Mouse (Mus musculus) mesoderm, embryonic 11.5 days (tissue): ENCODE data around the gene Olfr1507.

ENCODE experiments used
- DNase-seq: peaks from one replicate; pipeline ENCODE4 v3.0.0-alpha.2; 2012; ENCODE audit warnings: low read depth, low spot score

The Olfr1507 gene

DNA sequence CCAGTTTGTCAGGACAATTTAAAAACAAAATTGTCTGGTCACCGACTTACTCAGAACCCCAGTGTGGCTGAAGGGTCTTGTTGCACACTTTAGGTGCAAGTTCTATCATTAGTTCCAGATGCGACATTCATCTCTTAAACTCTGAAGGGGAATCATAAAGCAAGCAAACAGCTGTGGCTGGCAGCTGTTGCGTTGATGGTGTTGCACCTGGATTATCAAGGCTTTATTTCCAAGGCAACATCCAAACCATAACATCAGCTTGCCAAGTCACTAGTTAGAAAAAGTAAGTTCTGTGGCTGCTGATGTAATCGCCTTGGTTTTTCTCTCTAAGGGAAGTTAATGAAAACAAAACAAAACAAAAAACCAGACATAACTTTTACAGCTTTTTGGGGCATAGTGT is at the start of gene Olfr1507:
Olfr1507 (minus strand) TSS at position 234 of the 400 bp plus-strand sequence.
- DNase-seq = peak; percentile 2

DNA sequence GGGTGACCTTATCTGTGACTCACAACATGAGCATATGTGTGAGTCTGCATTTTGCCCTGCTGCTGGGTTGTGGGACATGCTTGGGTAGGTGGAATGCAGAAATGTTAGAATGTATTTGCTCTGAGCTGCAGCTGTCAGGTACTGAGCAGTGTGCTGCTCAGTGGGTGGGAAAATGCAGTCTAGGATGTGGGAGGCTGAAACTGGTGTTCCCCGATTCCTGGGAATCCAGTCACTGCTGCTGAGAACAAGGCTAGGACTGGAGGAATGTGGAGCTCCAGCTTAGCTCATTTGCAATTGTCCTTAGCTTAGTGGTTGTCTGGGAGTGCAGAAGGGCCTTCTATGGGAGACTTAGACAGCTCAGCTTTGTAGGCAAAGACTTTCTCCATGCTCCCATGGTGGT is 37.8 kb upstream of the Olfr1507 start:
- no peak for DNase-seq

DNA sequence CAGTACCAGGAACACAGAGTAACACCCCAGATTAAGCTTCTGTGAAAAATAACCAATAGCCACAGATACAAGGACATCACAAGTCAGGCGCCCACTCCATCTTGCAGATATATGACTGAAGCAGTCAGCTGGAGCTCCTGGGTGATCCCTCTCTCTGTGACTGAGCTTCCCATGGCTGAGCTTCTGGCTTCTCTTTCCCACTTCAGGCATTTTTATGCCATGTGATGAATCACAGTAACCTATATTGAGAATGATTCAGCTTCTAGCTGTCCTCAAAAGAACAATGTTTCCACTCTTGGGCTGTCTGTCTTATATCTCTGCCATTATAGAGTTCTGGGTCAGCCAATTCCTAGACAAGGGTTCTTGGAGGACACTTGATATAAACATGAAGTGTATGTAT is 29.4 kb upstream of the Olfr1507 start:
- no peak for DNase-seq

DNA sequence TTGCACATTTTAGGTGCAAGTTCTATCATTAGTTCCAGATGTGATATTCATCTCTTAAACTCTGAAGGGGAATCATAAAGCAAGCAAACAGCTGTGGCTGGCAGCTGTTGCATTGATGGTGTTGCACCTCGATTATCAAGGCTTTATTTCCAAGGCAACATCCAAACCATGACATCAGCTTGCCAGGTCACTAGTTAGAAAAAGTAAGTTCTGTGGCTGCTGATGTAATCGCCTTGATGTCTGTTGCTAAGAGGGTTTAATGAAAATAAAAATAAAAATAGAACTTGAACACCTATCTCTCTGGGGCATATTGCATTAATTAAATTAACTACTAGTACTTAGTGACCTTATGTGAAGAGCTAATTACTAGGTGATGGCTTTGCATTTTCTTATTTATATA is 28.2 kb downstream of the Olfr1507 start, which contains the start of gene Olfr1508:
Olfr1508 (minus strand) TSS at position 101 of the 400 bp plus-strand sequence.
- no peak for DNase-seq

DNA sequence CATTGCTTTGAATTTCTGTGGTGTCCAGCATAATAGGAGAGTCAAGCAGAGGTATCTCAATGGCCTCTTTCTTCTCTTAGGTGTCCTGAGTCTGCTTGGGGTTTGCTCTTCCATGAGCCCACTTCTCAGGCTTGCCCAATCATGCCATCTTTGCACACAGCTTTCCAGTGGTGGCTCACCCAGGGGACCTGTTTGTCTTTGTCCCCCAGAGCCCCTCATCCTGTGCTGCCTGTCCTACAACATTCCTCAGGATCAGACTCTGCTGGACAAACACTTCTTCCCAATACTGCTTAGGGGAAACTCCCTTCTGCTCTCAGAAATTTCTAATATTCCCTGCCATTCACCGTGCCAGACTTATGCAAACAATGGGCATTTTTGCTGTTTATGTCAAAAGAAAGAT is 29.8 kb downstream of the Olfr1507 start:
- no peak for DNase-seq

DNA sequence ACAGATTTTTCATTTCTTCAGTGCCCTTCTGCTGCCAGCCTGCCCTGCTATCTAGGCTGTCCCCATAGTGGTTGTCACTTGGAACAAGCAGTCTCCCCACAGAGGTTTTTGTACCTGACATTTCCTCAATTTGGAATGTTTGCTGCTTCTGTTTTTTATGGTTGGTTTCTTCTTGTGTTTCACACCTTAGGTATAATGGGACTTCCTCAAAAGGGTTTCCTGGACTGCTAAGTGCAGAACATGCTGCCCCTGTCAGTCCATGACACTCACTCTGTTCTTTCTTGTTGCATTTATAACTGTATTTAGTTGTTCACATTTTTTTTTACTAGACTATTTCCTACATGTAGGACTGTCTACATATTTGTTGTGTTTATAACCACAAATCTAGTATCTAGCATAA is 33.6 kb downstream of the Olfr1507 start:
- DNase-seq = no peak

DNA sequence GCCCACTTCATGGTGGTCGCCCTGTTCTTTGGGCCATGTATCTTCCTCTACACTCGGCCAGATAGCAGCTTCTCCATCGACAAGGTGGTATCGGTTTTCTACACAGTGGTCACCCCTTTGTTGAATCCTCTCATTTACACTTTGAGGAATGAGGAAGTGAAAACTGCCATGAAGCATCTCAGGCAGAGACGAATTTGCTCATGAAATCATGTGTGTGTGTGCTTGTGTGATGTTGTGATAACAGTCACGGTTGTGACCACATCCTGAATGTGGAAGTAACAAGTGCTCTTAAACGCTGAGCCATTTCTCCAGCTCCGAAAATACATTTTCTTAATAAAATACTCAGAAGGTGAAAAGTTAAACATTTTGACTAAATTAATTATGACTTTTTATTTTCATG is 44.4 kb downstream of the Olfr1507 start:
- DNase-seq = no peak

DNA sequence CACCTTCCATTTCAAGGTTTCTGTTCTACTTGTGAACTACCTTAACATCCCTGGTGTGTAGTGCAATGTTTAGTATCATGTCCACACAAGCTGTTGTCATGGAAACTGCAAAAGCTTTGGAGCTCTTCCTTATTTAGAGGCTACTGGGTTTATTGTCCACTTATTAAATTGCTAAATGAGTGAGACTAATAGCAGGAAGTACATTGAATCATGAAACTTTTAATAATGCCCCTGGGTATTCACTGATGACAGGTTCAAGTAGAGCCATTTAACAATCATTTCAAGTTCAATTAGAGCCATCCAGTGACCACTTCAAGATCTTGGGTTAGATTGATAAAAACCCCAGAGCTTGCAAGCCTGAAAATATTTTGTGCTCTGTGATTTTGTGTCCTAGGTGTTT is 52.9 kb downstream of the Olfr1507 start, which contains the start of gene Olfr1509:
Olfr1509 (plus strand) TSS at position 301 of the 400 bp plus-strand sequence.
- no peak for DNase-seq
